Mouse (Mus musculus): ENCODE results near the gene Abcg1. TPM values are rescaled to one million over a fixed set of nuclear protein-coding genes. Genes with fewer than 3 reads are reported as not detected.

Gene Abcg1
- polyA plus RNA-seq, 1 experiment from 2014 or later = 13.0 TPM

Other genes with a start within 250 kb of the Abcg1 start
- gene Glp1r, start 155.9 kb upstream of the Abcg1 start, polyA plus RNA-seq (2016; fragmentation: Nextera tagmentation; extraction: Ambion mirVana) = 0.03 and 0.04 TPM in 2 replicates
- not detected in 2 replicates for gene Umodl1, start 103.0 kb upstream of the Abcg1 start, polyA plus RNA-seq (2016; fragmentation: Nextera tagmentation; extraction: Ambion mirVana)
- gene Tff3, start 72.0 kb downstream of the Abcg1 start, polyA plus RNA-seq (2016; fragmentation: Nextera tagmentation; extraction: Ambion mirVana) = 0.60 and 1.4 TPM in 2 replicates
- gene Tff2, start 86.6 kb downstream of the Abcg1 start, polyA plus RNA-seq (2016; fragmentation: Nextera tagmentation; extraction: Ambion mirVana) = not detected in 2 replicates
- gene Tff1, start 107.6 kb downstream of the Abcg1 start, polyA plus RNA-seq (2016; fragmentation: Nextera tagmentation; extraction: Ambion mirVana) = not detected in 2 replicates
- not detected in 2 replicates for gene Tmprss3, start 141.3 kb downstream of the Abcg1 start, polyA plus RNA-seq (2016; fragmentation: Nextera tagmentation; extraction: Ambion mirVana)
- 0.36 and 0.85 TPM in 2 replicates for gene Ubash3a, start 150.2 kb downstream of the Abcg1 start, polyA plus RNA-seq (2016; fragmentation: Nextera tagmentation; extraction: Ambion mirVana)
- 1.2 and 1.9 TPM in 2 replicates for gene Rsph1, start 219.7 kb downstream of the Abcg1 start, polyA plus RNA-seq (2016; fragmentation: Nextera tagmentation; extraction: Ambion mirVana)
- 15.9 and 19.4 TPM in 2 replicates for gene Slc37a1, start 229.1 kb downstream of the Abcg1 start, polyA plus RNA-seq (2016; fragmentation: Nextera tagmentation; extraction: Ambion mirVana)

All from neural tube, embryonic 12.5 days (tissue).